Mouse (Mus musculus): Measurements from ENCODE around the gene Il17rd. TPM values are rescaled to one million over a fixed set of nuclear protein-coding genes. Genes with fewer than 3 reads are reported as not detected.

Gene Il17rd
- total and polyA plus RNA-seq, 3 experiments: 2.1 to 4.5 (median 3.2) TPM

- DNase-seq: peak; percentile 42 to 58
- Histone ChIP-seq H3K79me2 (replicated peaks; ENCODE audit: control insufficient read depth, insufficient read depth, low read length) (no peaks in the 10 kb centered on the region), H3K27ac (no peak overlapping the region), H3K27me3 (ENCODE audit: control insufficient read depth, insufficient read depth, low read length) (no peaks in the 10 kb centered on the region), H3K4me3 (no peak overlapping the region), H3K36me3 (ENCODE audit: control insufficient read depth, insufficient read depth, low read length) (no peaks in the 10 kb centered on the region), H3K4me1 (ENCODE audit: control insufficient read depth, insufficient read depth, low read length) (peaks cover 2% of the 10 kb centered on the region), H3K9ac (ENCODE audit: low read depth, low read length) (no peak overlapping the region)
- WGBS: 43% methylated on average over 11 of the region's 11 CpGs
- TF ChIP-seq POLR2A (IDR thresholded peaks at IDR 0.05; ENCODE audit: insufficient read depth, low read depth, low read length) (no peak), EP300 (IDR thresholded peaks at IDR 0.05; ENCODE audit: insufficient read depth, low read depth, low read length) (no peak), CTCF (IDR thresholded peaks at IDR 0.05) (peak; percentile 81)
- intact Hi-C loops (cut with DNase I): no loop called here
Measured at GRCm38 (mm10) chr14:27022876-27023275, 15.9 kb upstream of the Il17rd start.

DNA sequence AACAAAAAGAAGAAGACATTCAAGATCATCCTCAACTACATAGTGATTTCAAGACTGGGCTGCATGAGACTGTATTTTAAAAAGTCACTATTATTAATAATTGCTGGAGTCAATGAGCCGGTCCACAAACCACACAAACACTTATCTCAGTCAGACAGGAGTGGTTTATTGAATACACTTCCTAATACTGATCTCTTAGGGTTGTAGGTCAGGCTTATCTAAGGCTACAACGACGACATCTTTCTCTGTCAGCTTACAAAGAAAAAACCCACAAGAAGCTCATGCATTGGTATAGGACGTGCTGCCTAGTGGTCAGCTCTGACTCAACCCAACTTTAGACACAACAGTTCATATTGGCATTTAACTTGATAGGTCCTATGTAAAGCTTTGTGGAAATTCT lies 14.1 kb upstream of the Il17rd start:
- Histone ChIP-seq H3K4me1 (ENCODE audit: control insufficient read depth, insufficient read depth, low read length) (peaks cover 2% of the 10 kb centered on the region), H3K9ac (ENCODE audit: low read depth, low read length) (no peak overlapping the region), H3K36me3 (ENCODE audit: control insufficient read depth, insufficient read depth, low read length) (no peaks in the 10 kb centered on the region), H3K27ac (no peak overlapping the region), H3K27me3 (ENCODE audit: control insufficient read depth, insufficient read depth, low read length) (no peaks in the 10 kb centered on the region), H3K79me2 (replicated peaks; ENCODE audit: control insufficient read depth, insufficient read depth, low read length) (no peaks in the 10 kb centered on the region), H3K4me3 (no peak overlapping the region)
- intact Hi-C loops (cut with DNase I): loop anchor here (5.0 kb wide), 1 partner anchor 532 kb away; no protein-coding TSS in a partner anchor
- TF ChIP-seq EP300 (IDR thresholded peaks at IDR 0.05; ENCODE audit: insufficient read depth, low read depth, low read length): no peak
- no peak for TF ChIP-seq CTCF (IDR thresholded peaks at IDR 0.05)
- no peak for TF ChIP-seq POLR2A (IDR thresholded peaks at IDR 0.05; ENCODE audit: insufficient read depth, low read depth, low read length)
- 46% methylated on average over 4 of the region's 4 CpGs for WGBS
- DNase-seq: no peak

- intact Hi-C loops (cut with DNase I): loop anchor here (2.0 to 10.0 kb wide), 4 partner anchors 155 to 537 kb away; partner anchors contain the start of gene Fam208a
- WGBS: 2% methylated on average over 15 of the region's 15 CpGs
Measured at GRCm38 (mm10) chr14:27029771-27030173, 9.0 kb upstream of the Il17rd start.

DNA sequence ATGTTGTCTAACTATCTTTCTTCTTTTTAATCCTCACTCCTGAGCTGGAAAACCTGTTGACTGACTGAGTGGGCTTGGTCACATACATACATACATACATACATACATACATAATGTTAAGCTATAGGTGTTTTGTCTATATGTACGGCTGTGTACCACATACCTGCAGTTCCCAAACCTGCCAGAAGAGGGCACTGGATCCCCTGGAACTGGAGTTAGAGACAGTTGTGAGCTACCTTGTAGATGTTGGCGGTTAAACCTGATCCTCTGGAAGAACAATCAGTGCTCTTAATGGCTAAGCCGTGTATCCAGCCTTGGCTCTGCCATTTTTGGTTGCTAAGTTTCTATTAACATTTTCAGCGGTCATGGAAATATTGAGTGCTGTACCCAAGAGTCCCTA lies 7.6 kb upstream of the Il17rd start:
- TF ChIP-seq CTCF (IDR thresholded peaks at IDR 0.05): peak; percentile 92
- TF ChIP-seq EP300 (IDR thresholded peaks at IDR 0.05; ENCODE audit: insufficient read depth, low read depth, low read length): peak; percentile 70; the same call in 1 of the 2 replicates
- TF ChIP-seq POLR2A (IDR thresholded peaks at IDR 0.05; ENCODE audit: insufficient read depth, low read depth, low read length): no peak
- 16% methylated on average over 4 of the region's 4 CpGs for WGBS
- no peak overlapping the region for H3K27ac ChIP-seq

More at GRCm38 (mm10) chr14:27029771-27030173, 9.0 kb upstream of the Il17rd start:
- no peaks in the 10 kb centered on the region for H3K79me2 ChIP-seq (replicated peaks; ENCODE audit: control insufficient read depth, insufficient read depth, low read length)
- peaks cover 2% of the 10 kb centered on the region; the same call in 1 of the 2 replicates for H3K4me1 ChIP-seq (ENCODE audit: control insufficient read depth, insufficient read depth, low read length)
- no peak overlapping the region for H3K4me3 ChIP-seq
- H3K36me3 ChIP-seq (ENCODE audit: control insufficient read depth, insufficient read depth, low read length): no peaks in the 10 kb centered on the region
- H3K27ac ChIP-seq: no peak overlapping the region
- DNase-seq: peak in 1 of 2 experiments; percentile 23
- H3K9ac ChIP-seq (ENCODE audit: low read depth, low read length): no peak overlapping the region
- TF ChIP-seq POLR2A (IDR thresholded peaks at IDR 0.05; ENCODE audit: insufficient read depth, low read depth, low read length): no peak
- 0 out of 2 replicates have a peak, but pooled peaks have one; percentile 34 for TF ChIP-seq EP300 (IDR thresholded peaks at IDR 0.05; ENCODE audit: insufficient read depth, low read depth, low read length)
- peak; percentile 94 for TF ChIP-seq CTCF (IDR thresholded peaks at IDR 0.05)
- H3K27me3 ChIP-seq (ENCODE audit: control insufficient read depth, insufficient read depth, low read length): no peaks in the 10 kb centered on the region

GRCm38 (mm10) chr14:27037513-27037912 lies 1.2 kb upstream of the Il17rd start:
- no peaks in the 10 kb centered on the region for H3K79me2 ChIP-seq (replicated peaks; ENCODE audit: control insufficient read depth, insufficient read depth, low read length)
- DNase-seq: no peak
- no peak overlapping the region for H3K27ac ChIP-seq
- H3K9ac ChIP-seq (ENCODE audit: low read depth, low read length): no peak overlapping the region
- intact Hi-C loops (cut with DNase I): loop anchor here (10.0 kb wide), 1 partner anchor 387 kb away; the partner anchor contains the start of gene Fam208a
- no peaks in the 10 kb centered on the region for H3K27me3 ChIP-seq (ENCODE audit: control insufficient read depth, insufficient read depth, low read length)
- no peak overlapping the region for H3K4me3 ChIP-seq
- H3K36me3 ChIP-seq (ENCODE audit: control insufficient read depth, insufficient read depth, low read length): no peaks in the 10 kb centered on the region
- no peak for TF ChIP-seq EP300 (IDR thresholded peaks at IDR 0.05; ENCODE audit: insufficient read depth, low read depth, low read length)
- no peak for TF ChIP-seq POLR2A (IDR thresholded peaks at IDR 0.05; ENCODE audit: insufficient read depth, low read depth, low read length)
- TF ChIP-seq CTCF (IDR thresholded peaks at IDR 0.05): peak; percentile 40
- peaks cover under 1% of the 10 kb centered on the region for H3K4me1 ChIP-seq (ENCODE audit: control insufficient read depth, insufficient read depth, low read length)
- WGBS: 84% methylated on average over 1 of the region's 1 CpGs

More for the DNA sequence above, 7.6 kb upstream of the Il17rd start:
- Histone ChIP-seq H3K9ac (ENCODE audit: low read depth, low read length) (no peak overlapping the region), H3K4me3 (no peak overlapping the region), H3K36me3 (ENCODE audit: control insufficient read depth, insufficient read depth, low read length) (no peaks in the 10 kb centered on the region), H3K4me1 (ENCODE audit: control insufficient read depth, insufficient read depth, low read length) (peaks cover 2% of the 10 kb centered on the region; the same call in 1 of the 2 replicates), H3K27me3 (ENCODE audit: control insufficient read depth, insufficient read depth, low read length) (no peaks in the 10 kb centered on the region), H3K79me2 (replicated peaks; ENCODE audit: control insufficient read depth, insufficient read depth, low read length) (no peaks in the 10 kb centered on the region)
- intact Hi-C loops (cut with DNase I): loop anchor here (1.0 to 10.0 kb wide), 3 partner anchors 65 to 394 kb away; partner anchors contain the start of gene Fam208a
- DNase-seq: peak; percentile 68 to 87

All from heart, adult 2 months (tissue).